Mouse (Mus musculus): ENCODE measurements around the gene Thumpd3. TPM values are rescaled to one million over a fixed set of nuclear protein-coding genes. Genes with fewer than 3 reads are reported as not detected.

Gene Thumpd3
- polyA plus RNA-seq, 1 experiment: 10.7 TPM

GRCm38 (mm10) chr6:113047016-113047746, 1.2 kb downstream of the Thumpd3 start:
- no peak for DNase-seq
- 35% methylated on average over 15 of the region's 15 CpGs for WGBS
- Histone ChIP-seq H3K27ac (ENCODE audit: control insufficient read depth, insufficient read depth, low read length) (no peak overlapping the region), H3K4me1 (replicated peaks; ENCODE audit: control insufficient read depth, insufficient read depth, low read length) (peaks cover 4% of the 10 kb centered on the region), H3K4me3 (ENCODE audit: control insufficient read depth, insufficient read depth, low read length) (no peak overlapping the region), H3K27me3 (ENCODE audit: control insufficient read depth, insufficient read depth, low read length) (no peaks in the 10 kb centered on the region), H3K36me3 (ENCODE audit: control insufficient read depth, insufficient read depth, low read length) (peaks cover 8% of the 10 kb centered on the region; the same call in 1 of the 2 replicates)
- no peak for TF ChIP-seq POLR2A (IDR thresholded peaks at IDR 0.05; ENCODE audit: control insufficient read depth, extremely low read depth, insufficient read depth, low read length, poor library complexity)
- no peak for TF ChIP-seq CTCF (IDR thresholded peaks at IDR 0.05; ENCODE audit: borderline replicate concordance, control insufficient read depth, extremely low read depth, insufficient read depth, low read length, poor library complexity)

GRCm38 (mm10) chr6:113048371-113048770, 2.3 kb downstream of the Thumpd3 start:
- TF ChIP-seq CTCF (IDR thresholded peaks at IDR 0.05; ENCODE audit: borderline replicate concordance, control insufficient read depth, extremely low read depth, insufficient read depth, low read length, poor library complexity) (no peak), POLR2A (IDR thresholded peaks at IDR 0.05; ENCODE audit: control insufficient read depth, extremely low read depth, insufficient read depth, low read length, poor library complexity) (no peak)
- peaks cover 16% of the 10 kb centered on the region for H3K36me3 ChIP-seq (ENCODE audit: control insufficient read depth, insufficient read depth, low read length)
- no peak for DNase-seq
- peaks cover 4% of the 10 kb centered on the region for H3K4me1 ChIP-seq (replicated peaks; ENCODE audit: control insufficient read depth, insufficient read depth, low read length)
- H3K4me3 ChIP-seq (ENCODE audit: control insufficient read depth, insufficient read depth, low read length): no peak overlapping the region
- 97% methylated on average over 2 of the region's 2 CpGs for WGBS
- no peak overlapping the region for H3K27ac ChIP-seq (ENCODE audit: control insufficient read depth, insufficient read depth, low read length)
- no peaks in the 10 kb centered on the region for H3K27me3 ChIP-seq (ENCODE audit: control insufficient read depth, insufficient read depth, low read length)

GRCm38 (mm10) chr6:113049159-113049558, 3.1 kb downstream of the Thumpd3 start:
- no peak for DNase-seq
- no peaks in the 10 kb centered on the region for H3K27me3 ChIP-seq (ENCODE audit: control insufficient read depth, insufficient read depth, low read length)
- TF ChIP-seq POLR2A (IDR thresholded peaks at IDR 0.05; ENCODE audit: control insufficient read depth, extremely low read depth, insufficient read depth, low read length, poor library complexity) (no peak), CTCF (IDR thresholded peaks at IDR 0.05; ENCODE audit: borderline replicate concordance, control insufficient read depth, extremely low read depth, insufficient read depth, low read length, poor library complexity) (no peak)
- 83% methylated on average over 3 of the region's 3 CpGs for WGBS
- peaks cover 16% of the 10 kb centered on the region for H3K36me3 ChIP-seq (ENCODE audit: control insufficient read depth, insufficient read depth, low read length)
- H3K4me1 ChIP-seq (replicated peaks; ENCODE audit: control insufficient read depth, insufficient read depth, low read length): peaks cover 4% of the 10 kb centered on the region
- no peak overlapping the region for H3K4me3 ChIP-seq (ENCODE audit: control insufficient read depth, insufficient read depth, low read length)
- H3K27ac ChIP-seq (ENCODE audit: control insufficient read depth, insufficient read depth, low read length): no peak overlapping the region

GRCm38 (mm10) chr6:113052972-113053371, 6.9 kb downstream of the Thumpd3 start:
- peaks cover 32% of the 10 kb centered on the region for H3K36me3 ChIP-seq (ENCODE audit: control insufficient read depth, insufficient read depth, low read length)
- WGBS: 92% methylated on average over 3 of the region's 3 CpGs

GRCm38 (mm10) chr6:113054552-113055107, 8.6 kb downstream of the Thumpd3 start:
- Histone ChIP-seq H3K36me3 (ENCODE audit: control insufficient read depth, insufficient read depth, low read length) (peaks cover 33% of the 10 kb centered on the region), H3K4me1 (replicated peaks; ENCODE audit: control insufficient read depth, insufficient read depth, low read length) (no peaks in the 10 kb centered on the region), H3K27ac (ENCODE audit: control insufficient read depth, insufficient read depth, low read length) (no peak overlapping the region), H3K4me3 (ENCODE audit: control insufficient read depth, insufficient read depth, low read length) (no peak overlapping the region), H3K27me3 (ENCODE audit: control insufficient read depth, insufficient read depth, low read length) (no peaks in the 10 kb centered on the region)
- TF ChIP-seq CTCF (IDR thresholded peaks at IDR 0.05; ENCODE audit: borderline replicate concordance, control insufficient read depth, extremely low read depth, insufficient read depth, low read length, poor library complexity): no peak
- no peak for TF ChIP-seq POLR2A (IDR thresholded peaks at IDR 0.05; ENCODE audit: control insufficient read depth, extremely low read depth, insufficient read depth, low read length, poor library complexity)
- no peak for DNase-seq
- WGBS: 96% methylated on average over 6 of the region's 6 CpGs

More at GRCm38 (mm10) chr6:113052972-113053371, 6.9 kb downstream of the Thumpd3 start:
- no peak for DNase-seq
- Histone ChIP-seq H3K4me3 (ENCODE audit: control insufficient read depth, insufficient read depth, low read length) (no peak overlapping the region), H3K27me3 (ENCODE audit: control insufficient read depth, insufficient read depth, low read length) (no peaks in the 10 kb centered on the region), H3K27ac (ENCODE audit: control insufficient read depth, insufficient read depth, low read length) (no peak overlapping the region), H3K4me1 (replicated peaks; ENCODE audit: control insufficient read depth, insufficient read depth, low read length) (no peaks in the 10 kb centered on the region)
- no peak for TF ChIP-seq CTCF (IDR thresholded peaks at IDR 0.05; ENCODE audit: borderline replicate concordance, control insufficient read depth, extremely low read depth, insufficient read depth, low read length, poor library complexity)
- no peak for TF ChIP-seq POLR2A (IDR thresholded peaks at IDR 0.05; ENCODE audit: control insufficient read depth, extremely low read depth, insufficient read depth, low read length, poor library complexity)

- no peak for TF ChIP-seq POLR2A (IDR thresholded peaks at IDR 0.05; ENCODE audit: control insufficient read depth, extremely low read depth, insufficient read depth, low read length, poor library complexity)
- no peak for TF ChIP-seq CTCF (IDR thresholded peaks at IDR 0.05; ENCODE audit: borderline replicate concordance, control insufficient read depth, extremely low read depth, insufficient read depth, low read length, poor library complexity)
- Histone ChIP-seq H3K4me1 (replicated peaks; ENCODE audit: control insufficient read depth, insufficient read depth, low read length) (no peaks in the 10 kb centered on the region), H3K27ac (ENCODE audit: control insufficient read depth, insufficient read depth, low read length) (no peak overlapping the region), H3K4me3 (ENCODE audit: control insufficient read depth, insufficient read depth, low read length) (no peak overlapping the region), H3K27me3 (ENCODE audit: control insufficient read depth, insufficient read depth, low read length) (no peaks in the 10 kb centered on the region), H3K36me3 (ENCODE audit: control insufficient read depth, insufficient read depth, low read length) (peaks cover 60% of the 10 kb centered on the region)
- DNase-seq: no peak
- WGBS: 51% methylated on average over 1 of the region's 1 CpGs
Observed at GRCm38 (mm10) chr6:113060892-113061563, 15.0 kb downstream of the Thumpd3 start.

Data from thymus, adult 2 months (tissue).